Mouse (Mus musculus): ENCODE measurements around the gene 6030408B16Rik.

GRCm38 (mm10) chr15:101302201-101302600, 9.2 kb downstream of the 6030408B16Rik start:
- TF ChIP-seq CTCF (IDR thresholded peaks at IDR 0.05; ENCODE audit: insufficient read depth, low read depth, low read length) = no peak
- no peak for TF ChIP-seq POLR2A (IDR thresholded peaks at IDR 0.05; ENCODE audit: insufficient read depth, low read depth, low read length)
